Mouse (Mus musculus): ENCODE results near the gene 4632433K11Rik. TPM values are rescaled to one million over a fixed set of nuclear protein-coding genes. Genes with fewer than 3 reads are reported as not detected.

The 4632433K11Rik gene
- total and polyA plus RNA-seq, 3 experiments, result not detected

DNA sequence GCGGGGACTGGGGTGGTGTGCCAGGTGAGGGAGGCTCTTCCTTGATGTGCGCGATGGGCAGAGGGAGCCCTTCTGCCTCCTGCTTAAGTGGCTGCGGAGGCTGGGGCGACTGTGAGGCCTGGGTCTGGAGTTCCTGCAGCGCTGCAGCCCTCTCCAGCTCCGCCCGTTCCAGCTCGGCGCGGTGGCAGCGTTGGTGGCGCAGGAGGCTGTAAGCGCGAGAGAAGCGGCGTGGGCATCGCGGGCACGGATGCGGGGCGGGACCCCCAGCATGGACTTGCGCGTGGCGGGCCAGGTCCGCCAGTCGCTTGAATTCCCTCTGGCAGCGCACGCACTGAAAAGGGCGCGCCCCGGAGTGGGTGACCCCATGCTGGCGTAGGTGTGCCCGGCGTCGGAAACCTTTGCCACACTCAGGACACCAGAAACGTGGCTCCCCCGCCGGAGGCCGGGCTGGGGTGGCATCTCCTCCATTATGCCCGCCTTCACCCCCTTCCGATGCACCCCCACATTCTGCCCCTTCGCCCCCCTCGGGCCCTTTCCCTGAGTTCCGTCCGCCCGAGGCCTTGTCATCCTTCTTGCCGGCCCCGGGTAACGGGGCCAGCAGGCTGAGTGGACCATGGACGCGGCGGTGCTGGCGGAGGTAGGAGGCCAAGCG, 40.4 kb upstream of the 4632433K11Rik start:
- H3K36me3 ChIP-seq (ENCODE audit: control insufficient read depth in 1 of 2, insufficient read depth in 2 of 2, low read length in 2 of 2), result no peaks in the 10 kb centered on the region
- TF ChIP-seq TCF12 (IDR thresholded peaks at IDR 0.05; ENCODE audit: low read depth, low read length) (no peak), POLR2AphosphoS5 (IDR thresholded peaks at IDR 0.05; ENCODE audit: borderline replicate concordance, low read depth, low read length) (no peak), MEF2A (IDR thresholded peaks at IDR 0.05; ENCODE audit: extremely low read depth, insufficient replicate concordance, low read depth, low read length, poor library complexity, severe bottlenecking) (no peak), SIN3A (IDR thresholded peaks at IDR 0.05; ENCODE audit: low read length) (no peak), ZC3H11A (IDR thresholded peaks at IDR 0.05; ENCODE audit: low read depth, low read length) (no peak), MAFK (IDR thresholded peaks at IDR 0.05; ENCODE audit: borderline replicate concordance, low read depth, low read length) (no peak), SMC3 (IDR thresholded peaks at IDR 0.05; ENCODE audit: low read depth, low read length) (no peak), ETS1 (IDR thresholded peaks at IDR 0.05; ENCODE audit: low read depth, low read length) (no peak), HCFC1 (IDR thresholded peaks at IDR 0.05; ENCODE audit: low read depth, low read length) (no peak), CHD1 (IDR thresholded peaks at IDR 0.05; ENCODE audit: low read depth, low read length) (no peak), EP300 (IDR thresholded peaks at IDR 0.05; ENCODE audit: low read depth in 1 of 2, low read length in 2 of 2) (no peak), KAT2A (conservative IDR thresholded peaks at IDR 0.05; ENCODE audit: low read depth, low read length) (no peak), CTCF (IDR thresholded peaks at IDR 0.05 in 2 of 3, conservative IDR thresholded peaks at IDR 0.05 in 1 of 3; ENCODE audit: control insufficient read depth in 1 of 3, insufficient read depth in 1 of 3, low read depth in 2 of 3, low read length in 3 of 3, poor library complexity in 1 of 3, severe bottlenecking in 1 of 3) (no peak), BHLHE40 (IDR thresholded peaks at IDR 0.05; ENCODE audit: borderline replicate concordance, low read depth, low read length) (no peak), MYB (IDR thresholded peaks at IDR 0.05; ENCODE audit: low read depth, low read length) (no peak), USF1 (IDR thresholded peaks at IDR 0.05; ENCODE audit: low read depth, low read length) (no peak), E2F4 (IDR thresholded peaks at IDR 0.05; ENCODE audit: borderline replicate concordance, low read depth, low read length) (no peak), NRF1 (IDR thresholded peaks at IDR 0.05; ENCODE audit: insufficient read depth, low read depth, low read length, poor library complexity, severe bottlenecking) (no peak), GATA1 (IDR thresholded peaks at IDR 0.05; ENCODE audit: low read depth, low read length) (no peak)
- no peak for DNase-seq (ENCODE audit: low read depth, low spot score)
- no peak overlapping the region for H3K27ac ChIP-seq (ENCODE audit: control insufficient read depth, low read depth, low read length)
- H3K4me3 ChIP-seq (ENCODE audit: control insufficient read depth in 1 of 2, insufficient read depth in 1 of 2, low read depth in 2 of 2, low read length in 2 of 2), result no peak overlapping the region
- no peaks in the 10 kb centered on the region for H3K79me2 ChIP-seq (ENCODE audit: control insufficient read depth, insufficient read depth, low read length, poor library complexity)
- no peak overlapping the region for H3K9ac ChIP-seq (ENCODE audit: control insufficient read depth, low read depth, low read length, poor library complexity, severe bottlenecking)
- no peaks in the 10 kb centered on the region; a peak in 1 of 4 replicates for H3K4me1 ChIP-seq (ENCODE audit: control insufficient read depth in 1 of 2, insufficient read depth in 2 of 2, low read length in 2 of 2)
- H3K9me3 ChIP-seq (replicated peaks; ENCODE audit: insufficient read depth, low read length), result no peaks in the 10 kb centered on the region
- H3K27me3 ChIP-seq (ENCODE audit: control insufficient read depth in 1 of 2, insufficient read depth in 2 of 2, low read length in 2 of 2), result no peaks in the 10 kb centered on the region; a peak in 1 of 4 replicates
